Mouse (Mus musculus): ENCODE results near the gene Zfp978.
"Not testable (repeated sequence)": the region's sequence is repeated elsewhere in the genome, so short reads cannot be mapped to it uniquely, and the experiment has no call there.

GRCm38 (mm10) chr4:147402507-147402890, 41.4 kb downstream of the Zfp978 start:
- TF ChIP-seq CTCF (IDR thresholded peaks at IDR 0.05; ENCODE audit: low read depth, low read length); POLR2A (IDR thresholded peaks at IDR 0.05; ENCODE audit: extremely low read depth, insufficient read depth, low read length): not testable (repeated sequence)
